Mouse (Mus musculus) erythroblast, embryonic 14.5 days (primary cell): ENCODE measurements around the gene Yars.

Experiments
- GATA1 ChIP-seq: IDR thresholded peaks from 2 replicates; pipeline ENCODE4 v1.6.1; 2012; ENCODE audit warnings: low read length, inconsistent platforms, mixed read lengths
- TAL1 ChIP-seq: IDR thresholded peaks from 3 replicates; pipeline ENCODE4 v1.6.1; 2012; ENCODE audit warnings: low read length, inconsistent platforms, mixed read lengths

DNA sequence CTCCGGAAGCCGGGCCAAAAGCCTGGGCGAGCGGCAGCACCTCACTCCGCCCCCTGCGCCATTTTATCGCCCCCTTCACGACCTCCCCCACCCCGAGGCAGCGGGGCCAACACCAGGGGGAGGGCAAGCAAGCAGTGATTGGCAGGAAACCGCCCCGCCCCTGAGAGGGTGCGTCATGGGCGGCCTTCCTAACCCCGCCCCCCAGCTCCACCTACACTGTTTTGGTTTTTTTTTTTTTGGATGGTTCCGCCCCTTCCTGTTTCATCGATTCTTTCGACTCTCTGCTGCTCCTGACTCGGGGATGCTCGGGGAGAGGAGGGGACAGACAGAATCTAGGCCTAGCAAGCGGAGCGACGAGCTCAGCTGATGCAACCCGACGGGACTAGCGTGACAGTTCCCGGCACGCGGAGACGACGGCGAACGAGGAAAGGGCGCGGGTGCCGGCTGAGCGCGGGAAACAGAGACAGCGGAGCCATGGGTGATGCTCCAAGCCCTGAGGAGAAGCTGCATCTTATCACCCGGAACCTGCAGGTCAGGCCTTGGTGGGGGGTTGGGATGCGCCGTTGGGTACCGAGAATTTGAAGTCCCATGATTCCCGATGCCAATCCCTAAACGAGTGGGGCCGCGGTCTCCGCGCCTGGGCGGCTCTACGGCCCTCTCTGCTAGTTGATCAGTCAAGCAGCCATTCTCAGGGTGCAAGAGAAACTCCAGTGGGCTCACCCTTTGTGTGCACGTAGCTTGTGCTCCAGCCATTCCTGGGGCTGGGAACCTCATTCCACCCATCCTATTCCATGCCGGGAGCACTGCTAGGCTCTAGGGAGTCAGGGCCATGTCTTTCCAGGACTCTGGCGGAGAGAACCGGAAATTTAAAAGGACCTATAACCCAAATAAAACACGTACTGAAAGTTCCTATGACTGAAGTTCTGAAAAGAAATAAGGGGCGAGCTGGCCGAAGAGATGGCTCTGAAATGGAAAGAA is at the start of gene Yars, which contains the start of gene S100pbp:
- TF ChIP-seq GATA1: no peak
- TF ChIP-seq TAL1: no peak
